Mouse (Mus musculus): Measurements from ENCODE around the gene Galnt3. TPM values are rescaled to one million over a fixed set of nuclear protein-coding genes. Genes with fewer than 3 reads are reported as not detected.

Galnt3 gene
- total RNA-seq, 2 experiments from 2014 or later = 0.76 to 1.4 TPM

DNA sequence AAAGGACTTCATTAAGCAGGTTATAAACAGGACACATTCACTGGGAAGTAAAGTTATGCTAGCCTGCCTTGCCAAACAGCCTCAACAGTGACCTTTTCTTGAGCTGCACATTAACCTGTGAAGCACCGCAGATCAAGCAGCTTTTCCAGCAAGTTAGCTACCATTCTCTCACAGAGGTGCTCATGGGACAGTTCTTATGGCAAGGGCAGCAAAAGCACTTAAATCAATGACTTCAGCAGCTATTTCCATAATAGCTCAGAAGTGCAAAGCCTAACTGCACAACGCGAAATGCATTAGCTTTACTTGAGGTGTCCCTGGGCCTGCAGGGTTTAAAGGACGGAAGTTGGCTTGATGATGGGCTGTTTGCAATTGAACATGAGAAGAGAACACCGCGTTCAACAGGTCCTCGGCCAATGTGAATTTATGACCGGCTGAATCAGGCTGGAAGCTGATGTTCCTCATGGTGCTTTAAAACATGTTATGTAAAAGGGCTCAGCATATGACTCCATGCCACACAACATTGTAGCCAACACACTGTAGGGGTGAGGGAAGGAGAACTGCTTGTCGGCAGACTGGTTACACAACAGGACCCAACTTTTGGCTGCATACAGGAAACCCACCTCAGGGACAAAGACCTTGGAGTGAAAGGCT lies 16.8 kb downstream of the Galnt3 start:
- no peak for DNase-seq

GRCm38 (mm10) chr2:66103740-66104436 lies 20.9 kb downstream of the Galnt3 start:
- no peak for DNase-seq

DNA sequence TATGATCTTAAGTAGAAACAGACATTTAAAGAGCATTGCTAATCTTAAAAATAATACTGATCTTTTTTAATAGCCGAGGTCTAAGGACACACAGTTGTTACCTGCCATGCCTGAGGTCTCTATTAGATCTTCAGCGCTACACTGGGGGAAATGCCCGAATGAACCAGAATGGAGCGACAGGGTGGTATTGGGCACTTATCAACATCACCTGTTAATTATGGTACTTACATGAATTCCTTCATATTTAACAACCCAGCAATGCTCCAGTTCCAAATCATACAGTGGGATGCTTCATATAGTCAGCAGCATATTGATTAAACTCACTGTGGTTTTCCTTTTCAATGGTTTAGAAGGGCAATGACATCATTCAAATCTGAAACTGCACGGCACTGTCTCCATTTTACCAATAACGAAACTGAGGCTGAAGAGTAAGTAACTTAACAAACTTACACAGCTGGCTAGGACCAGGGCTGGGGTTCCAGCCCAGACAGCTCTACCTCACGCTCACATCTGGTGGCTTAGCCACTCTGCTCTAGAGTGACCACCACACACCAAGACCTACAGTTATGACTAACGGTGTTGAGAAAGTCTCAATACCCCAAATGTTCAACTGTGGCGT lies 23.0 kb downstream of the Galnt3 start:
- DNase-seq = no peak

DNA sequence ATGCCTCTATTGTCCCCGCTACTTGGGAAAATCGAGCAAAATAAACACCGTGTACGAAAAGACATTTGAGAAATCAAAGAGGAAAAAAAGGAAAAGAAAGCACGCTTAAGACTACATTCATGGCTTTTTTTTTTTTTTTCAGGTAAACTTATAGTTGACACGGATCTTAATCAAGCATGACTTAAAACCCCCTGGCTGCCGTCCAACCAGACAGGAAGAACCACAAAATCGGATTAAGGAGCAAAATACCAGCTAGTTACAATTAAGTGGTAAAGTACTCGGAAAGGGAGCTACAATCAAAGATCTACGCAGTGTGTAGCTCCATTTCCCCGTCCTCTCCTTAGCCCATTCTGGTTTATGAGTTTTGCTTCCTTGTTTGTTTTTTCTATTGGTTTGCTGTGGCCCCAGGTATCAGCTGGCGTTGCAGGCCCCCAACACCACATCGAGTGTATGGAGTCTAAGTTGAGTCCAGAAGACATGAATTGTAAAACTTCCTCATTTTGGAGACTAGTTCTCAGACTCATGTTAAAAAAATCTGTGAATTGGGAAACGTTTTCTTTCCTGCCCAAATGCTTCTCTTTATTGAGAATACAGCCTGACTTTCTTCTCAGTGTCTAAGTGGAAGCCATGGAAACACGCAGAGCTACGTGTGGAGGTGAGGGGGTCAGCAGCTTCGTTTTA lies 24.0 kb downstream of the Galnt3 start:
- no peak for DNase-seq

GRCm38 (mm10) chr2:66100239-66100638 lies 24.6 kb downstream of the Galnt3 start:
- no peak for DNase-seq

DNA sequence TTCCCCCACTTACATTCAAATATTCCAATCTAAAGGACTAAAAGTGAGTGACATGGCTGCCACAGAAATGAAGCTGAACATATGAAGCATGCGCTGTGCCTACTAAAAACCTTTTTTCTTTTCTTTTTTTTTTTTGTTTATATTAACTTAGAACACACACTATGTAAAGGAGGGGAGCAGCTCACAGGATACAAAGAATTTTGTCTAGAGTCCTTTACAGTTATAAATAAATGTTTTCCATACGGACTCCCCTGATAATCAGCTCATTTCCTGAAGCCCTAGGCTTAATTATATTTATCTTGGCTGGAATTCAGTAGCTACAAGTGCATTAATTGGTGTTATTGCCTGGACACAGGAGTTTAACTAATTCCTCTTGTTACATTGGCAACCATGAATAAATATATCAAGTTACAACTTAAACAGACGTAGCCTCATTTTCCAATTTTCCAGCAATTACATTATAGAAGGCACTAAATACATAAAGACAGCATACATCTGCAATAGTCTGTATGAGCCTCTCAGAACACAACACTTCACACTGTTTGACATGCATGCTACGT lies 30.1 kb downstream of the Galnt3 start:
- no peak for DNase-seq

DNA sequence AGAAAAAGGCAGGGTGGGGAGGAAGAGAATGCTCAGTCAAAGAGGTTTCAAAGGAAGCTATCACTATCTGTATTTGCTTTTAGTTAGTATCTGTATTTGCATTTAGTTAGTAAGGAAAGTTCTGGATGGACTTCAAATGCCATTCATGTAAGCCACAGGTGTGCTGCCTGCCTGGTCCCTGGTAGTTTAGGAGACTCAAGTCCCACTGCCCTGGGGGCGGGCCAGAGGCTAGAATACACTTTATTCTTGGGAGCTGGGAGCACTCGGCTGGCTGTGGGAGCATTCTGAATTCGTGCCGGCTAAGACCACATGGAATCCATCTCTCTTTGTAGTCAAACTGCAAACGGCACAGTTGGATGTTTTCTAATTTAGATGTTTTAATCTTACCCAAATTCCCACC lies 33.5 kb downstream of the Galnt3 start:
- DNase-seq = no peak

DNA sequence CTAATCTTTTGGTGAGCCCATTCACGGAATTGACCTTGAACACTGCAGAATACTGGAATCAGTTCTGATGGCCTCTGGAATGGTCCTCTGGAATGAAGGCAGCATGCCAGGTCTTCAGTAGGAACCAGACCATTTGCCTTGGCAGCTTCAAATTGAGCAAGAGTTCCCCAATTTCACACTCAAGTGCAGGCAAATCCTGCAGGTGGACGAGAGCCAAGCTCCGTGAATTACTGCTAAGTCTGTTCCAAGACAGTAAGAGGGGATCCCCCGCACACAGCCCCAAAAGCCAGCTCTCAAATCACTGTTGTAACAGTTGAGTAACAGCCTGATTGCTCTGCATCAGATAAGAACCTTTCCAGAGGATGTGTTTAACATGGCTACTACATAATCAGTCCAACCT lies 42.9 kb downstream of the Galnt3 start:
- peak; percentile 43 for DNase-seq

GRCm38 (mm10) chr2:66080731-66081130 lies 44.1 kb downstream of the Galnt3 start:
- DNase-seq = no peak

DNA sequence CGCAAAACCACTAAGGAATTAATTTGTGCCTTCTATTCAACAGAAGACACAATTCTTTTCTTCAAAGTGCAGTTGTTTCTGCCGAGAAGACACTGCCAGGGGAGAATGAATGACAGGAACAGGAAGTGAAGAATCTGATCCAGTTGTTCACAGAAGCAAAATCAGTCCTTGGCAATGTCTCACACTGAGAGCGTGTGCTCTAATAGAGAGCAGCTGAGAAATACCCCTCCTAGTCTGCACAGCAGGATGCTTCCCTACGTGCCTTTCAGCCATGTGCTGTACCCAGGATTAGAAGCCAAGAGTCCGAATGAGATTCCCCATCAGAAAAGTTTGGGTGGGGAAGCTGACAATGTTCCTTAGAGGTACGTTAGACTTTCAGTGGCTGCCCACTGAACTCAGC lies 55.3 kb downstream of the Galnt3 start:
- no peak for DNase-seq

DNA sequence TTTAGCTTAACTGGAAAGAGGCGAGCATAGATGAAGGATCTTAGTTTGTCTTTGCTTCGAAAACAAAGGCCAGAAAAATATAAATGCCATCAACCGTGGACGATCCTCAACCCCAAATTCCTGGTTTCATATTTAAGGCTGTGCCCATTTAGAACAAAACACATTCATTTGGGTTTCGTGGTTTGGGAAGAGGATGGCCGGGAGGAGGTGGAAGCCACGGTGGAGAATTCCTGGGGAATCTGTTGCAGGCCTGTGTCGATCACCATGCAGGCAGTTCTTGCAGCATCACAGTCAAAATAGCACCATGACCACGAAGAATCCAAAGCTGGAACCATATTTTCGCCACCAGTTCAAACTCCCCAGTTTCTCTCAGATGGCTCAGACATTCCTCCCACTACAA lies 61.5 kb downstream of the Galnt3 start:
- no peak for DNase-seq

GRCm38 (mm10) chr2:66044405-66045089 lies 80.2 kb downstream of the Galnt3 start:
- DNase-seq = no peak

DNA sequence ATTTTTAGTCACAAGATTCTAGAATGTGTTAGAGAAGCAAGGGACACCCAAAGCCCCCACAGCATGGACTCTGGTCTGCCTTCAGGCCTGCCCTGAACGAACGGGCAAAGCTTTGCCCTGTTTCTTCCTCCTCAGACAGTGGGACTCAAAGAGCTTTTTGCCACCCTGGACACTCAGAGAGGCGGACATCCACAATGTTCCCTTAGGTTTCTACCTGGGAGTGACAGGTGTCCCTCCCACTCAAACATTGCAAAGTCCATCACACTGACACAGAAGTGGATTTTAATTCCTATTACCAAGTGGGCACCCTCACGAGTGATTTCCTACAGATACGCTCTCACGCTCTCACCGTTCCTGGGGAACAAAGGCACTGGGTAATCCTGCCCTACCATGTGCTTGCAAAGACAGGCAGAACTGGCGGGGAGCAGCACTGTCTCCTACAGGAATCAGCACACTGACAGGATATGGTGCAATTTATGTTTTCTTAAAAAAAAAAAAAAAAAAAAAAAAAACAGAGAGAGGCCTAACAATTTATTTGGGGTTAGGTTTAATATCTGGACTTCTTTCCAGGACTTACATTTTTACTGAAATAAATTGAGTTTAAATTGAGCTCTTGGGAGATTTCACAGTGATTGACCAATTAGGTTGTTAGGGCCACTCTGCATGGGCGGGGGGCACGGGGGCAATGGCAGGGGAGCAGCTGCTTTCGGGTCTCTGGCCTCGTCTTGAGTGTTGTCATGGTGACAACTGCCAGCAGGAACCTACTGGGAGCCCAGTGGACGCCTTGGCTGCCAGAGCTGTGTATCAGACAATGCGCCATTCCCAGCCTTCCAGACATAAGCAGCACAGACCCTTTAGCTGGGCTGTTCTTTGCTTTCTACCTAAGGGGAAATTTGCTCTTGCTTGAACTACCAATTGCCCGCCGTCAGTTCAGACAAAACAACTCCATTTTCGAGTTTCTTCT lies 81.1 kb downstream of the Galnt3 start:
- DNase-seq = no peak

DNA sequence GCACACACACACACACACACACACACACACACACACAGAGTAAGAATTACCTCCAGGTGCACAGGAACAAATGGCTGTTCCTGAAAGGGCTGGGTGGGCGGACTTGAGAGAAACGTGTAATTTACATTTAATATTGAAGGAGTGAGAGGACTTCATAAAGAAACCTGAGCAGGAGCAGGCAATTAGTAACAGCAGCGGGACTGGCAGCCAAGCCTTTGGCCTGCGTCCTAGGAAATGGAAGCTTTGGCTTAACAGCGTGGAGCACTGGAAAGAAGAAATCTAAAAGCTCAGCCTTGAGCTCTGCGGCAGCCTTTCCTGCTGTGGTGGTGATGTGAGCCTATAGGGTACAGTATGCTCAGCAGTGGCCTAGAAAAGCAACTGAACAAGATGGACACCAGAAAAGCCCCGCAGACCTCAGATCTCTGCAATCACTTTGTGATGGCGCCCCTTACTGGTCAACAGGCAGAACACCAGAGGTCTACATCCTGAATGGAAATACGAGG lies 82.8 kb downstream of the Galnt3 start:
- DNase-seq = peak; percentile 35

GRCm38 (mm10) chr2:66041203-66041916 lies 83.4 kb downstream of the Galnt3 start:
- DNase-seq = no peak

DNA sequence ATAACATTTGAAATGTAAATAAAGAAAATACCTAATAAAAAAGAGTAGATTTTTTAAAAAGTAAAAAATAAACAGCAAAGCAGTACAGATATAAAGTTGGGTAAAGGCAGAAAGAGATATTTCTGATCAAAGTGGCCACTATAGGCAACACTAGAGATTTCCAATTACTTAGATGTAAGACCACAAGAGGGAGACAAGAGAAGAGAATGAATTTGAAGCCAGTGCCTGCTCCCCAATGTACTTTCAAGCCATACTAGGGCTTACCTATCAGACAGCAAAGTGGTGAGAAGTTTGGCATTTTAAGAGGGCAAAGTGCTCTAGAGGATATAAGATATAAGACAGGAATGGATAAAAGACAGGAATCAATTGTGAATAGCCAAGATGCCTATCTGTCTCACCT lies 84.2 kb downstream of the Galnt3 start:
- DNase-seq = no peak

GRCm38 (mm10) chr2:66034907-66035679 lies 89.7 kb downstream of the Galnt3 start:
- DNase-seq = peak; percentile 9

Data from adrenal gland, postnatal 10 days (tissue).